Mouse (Mus musculus) limb, embryonic 12.5 days (tissue): ENCODE data around the gene Dpy30. TPM values are rescaled to one million over a fixed set of nuclear protein-coding genes. Genes with fewer than 3 reads are reported as not detected.
"Not testable (repeated sequence)": the region's sequence is repeated elsewhere in the genome, so short reads cannot be mapped to it uniquely, and the experiment has no call there.

Experiments
- ATAC-seq: fragments of 200-750 bp; cut with Nextera tagmentation; 2 replicates; pipeline ENCODE4 v1.8.0; 2017; ENCODE audit warnings: low read depth, moderate TSS enrichment; ENCODE audit not compliant: insufficient number of reproducible peaks, insufficient read depth, low FRiP score, low TSS enrichment
- H3K27ac ChIP-seq: fragments of 300-500 bp; sonication (generic); 2 replicates; pipeline ENCODE4 v1.5.1; 2016; ENCODE audit warnings: mild to moderate bottlenecking, moderate library complexity
- H3K27me3 ChIP-seq: fragments of 300-500 bp; sonication (generic); 2 replicates; pipeline ENCODE4 v1.6.1; 2016; ENCODE audit warnings: mild to moderate bottlenecking, moderate library complexity
- H3K36me3 ChIP-seq: fragments of 300-500 bp; sonication (generic); 2 replicates; pipeline ENCODE4 v1.6.1; 2016; ENCODE audit warnings: mild to moderate bottlenecking, moderate library complexity
- H3K4me1 ChIP-seq: fragments of 300-500 bp; sonication (generic); replicated peaks from 2 replicates; pipeline ENCODE4 v1.6.1; 2016
- H3K4me2 ChIP-seq: fragments of 300-500 bp; sonication (generic); 2 replicates; pipeline ENCODE4 v1.6.1; 2016; ENCODE audit warnings: mild to moderate bottlenecking, moderate library complexity
- H3K4me3 ChIP-seq: fragments of 300-500 bp; sonication (generic); replicated peaks from 2 replicates; pipeline ENCODE4 v1.5.1; 2016; ENCODE audit warnings: mild to moderate bottlenecking
- H3K9ac ChIP-seq: fragments of 300-500 bp; sonication (generic); replicated peaks from 2 replicates; pipeline ENCODE4 v1.6.1; 2016; ENCODE audit warnings: mild to moderate bottlenecking, moderate library complexity
- H3K9me3 ChIP-seq: fragments of 300-500 bp; sonication (generic); 2 replicates; pipeline ENCODE4 v1.6.1; 2016; ENCODE audit warnings: mild to moderate bottlenecking, moderate library complexity
- WGBS: fragments of 180-500 bp; shearing (Covaris S2); methylation state at CpG from one replicate; pipeline ENCODE4 v1.1.7; 2016; 5-methylcytosine and 5-hydroxymethylcytosine counted together
- polyA plus RNA-seq: library from polyadenylated mRNA; unstranded; fragments of >200 nt; fragmentation: Nextera tagmentation; extraction: Ambion mirVana; gene quantifications from 2 replicates; pipeline ENCODE4 v1.2.1, GENCODE M21; 2016

Gene Dpy30
- polyA plus RNA-seq = 274 and 295 TPM in 2 replicates

DNA sequence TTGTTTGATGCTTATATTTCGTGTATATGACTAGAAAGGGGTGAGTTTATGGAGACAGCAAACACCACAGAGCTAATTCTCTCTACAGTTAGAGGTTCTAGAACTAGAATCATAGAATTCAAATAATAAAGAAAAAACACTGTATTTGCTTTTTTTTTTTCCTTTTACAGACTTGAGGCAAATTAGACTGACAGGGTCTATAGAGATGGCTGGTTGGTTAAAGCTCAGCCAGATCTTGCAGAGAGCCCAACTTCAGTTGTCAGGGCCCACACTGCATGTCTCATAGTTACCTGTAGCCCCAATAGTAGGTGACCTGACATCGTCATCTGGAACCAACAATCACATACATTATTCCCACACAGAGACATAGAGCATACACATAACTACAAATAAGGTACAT is at the start of gene Dpy30:
Dpy30 (minus strand) TSS at position 101 of the 400 bp plus-strand sequence.
- H3K27me3 ChIP-seq = no peaks in the 10 kb centered on the region

DNA sequence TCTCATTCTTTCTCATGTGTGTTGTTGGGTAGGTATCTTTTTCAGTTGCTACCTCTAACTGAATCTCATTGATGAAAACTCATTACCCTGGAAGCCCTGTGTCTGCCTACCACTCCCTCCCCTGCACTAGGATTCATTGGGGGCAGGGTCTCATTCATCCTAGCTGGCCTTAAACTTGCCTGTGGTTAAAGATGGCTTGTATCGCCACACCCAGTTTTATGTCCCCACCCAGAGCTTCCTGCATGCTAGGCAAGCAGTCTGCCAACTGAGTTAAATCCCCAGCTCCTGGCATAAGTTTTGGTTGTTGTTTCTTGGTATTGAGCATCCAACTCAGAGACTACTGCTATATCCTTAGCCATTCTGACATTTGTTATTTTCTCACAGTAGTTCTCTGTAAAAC is 39.8 kb upstream of the Dpy30 start:
- Histone ChIP-seq H3K27ac (no peak overlapping the region), H3K4me2 (no peak overlapping the region), H3K9me3 (no peaks in the 10 kb centered on the region), H3K4me1 (no peaks in the 10 kb centered on the region), H3K36me3 (peaks cover 81% of the 10 kb centered on the region), H3K9ac (no peak overlapping the region), H3K27me3 (no peaks in the 10 kb centered on the region), H3K4me3 (no peak overlapping the region)
- 93% methylated on average over 1 of the region's 1 CpGs for WGBS
- ATAC-seq = no peak

More for the DNA sequence above, at the start of gene Dpy30:
- ATAC-seq = no peak
- Histone ChIP-seq H3K4me3 (no peak within 1 kb of the TSS), H3K9me3 (no peaks in the 10 kb centered on the region), H3K4me1 (no peaks in the 10 kb centered on the region), H3K9ac (no peak within 1 kb of the TSS), H3K4me2 (no peak within 1 kb of the TSS), H3K36me3 (no peaks in the 10 kb centered on the region), H3K27ac (no peak within 1 kb of the TSS)
- WGBS = 76% methylated on average over 2 of the region's 2 CpGs

DNA sequence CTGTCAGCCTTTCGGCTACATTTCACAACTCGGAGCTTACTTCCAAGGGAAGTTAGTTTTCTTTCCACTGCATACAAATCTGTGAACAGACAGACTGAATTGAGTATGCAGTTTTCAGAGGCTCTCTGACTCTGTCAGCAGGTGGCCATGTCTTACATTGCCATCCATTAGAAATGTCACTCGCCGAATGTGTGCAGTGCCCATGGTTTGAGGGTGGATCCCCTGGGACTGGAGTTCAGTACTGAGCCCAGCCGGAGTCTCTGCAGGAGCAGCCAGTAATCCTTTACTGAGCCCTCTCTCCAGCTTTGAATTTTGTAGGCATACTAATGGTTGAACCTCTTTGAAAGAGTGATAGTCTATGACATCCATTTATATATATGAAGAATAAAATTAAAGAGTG is 17.4 kb upstream of the Dpy30 start:
- Histone ChIP-seq H3K4me2 (peak overlapping the region; percentile 75), H3K27ac (no peak overlapping the region), H3K9ac (no peak overlapping the region), H3K36me3 (peaks cover 8% of the 10 kb centered on the region; the same call in 1 of the 2 replicates), H3K9me3 (0 out of 2 replicates have a peak, but pooled peaks cover 10% of the 10 kb centered on the region), H3K27me3 (no peaks in the 10 kb centered on the region), H3K4me3 (no peak overlapping the region), H3K4me1 (peaks cover 25% of the 10 kb centered on the region)
- WGBS = 73% methylated on average over 5 of the region's 5 CpGs
- ATAC-seq = no peak

DNA sequence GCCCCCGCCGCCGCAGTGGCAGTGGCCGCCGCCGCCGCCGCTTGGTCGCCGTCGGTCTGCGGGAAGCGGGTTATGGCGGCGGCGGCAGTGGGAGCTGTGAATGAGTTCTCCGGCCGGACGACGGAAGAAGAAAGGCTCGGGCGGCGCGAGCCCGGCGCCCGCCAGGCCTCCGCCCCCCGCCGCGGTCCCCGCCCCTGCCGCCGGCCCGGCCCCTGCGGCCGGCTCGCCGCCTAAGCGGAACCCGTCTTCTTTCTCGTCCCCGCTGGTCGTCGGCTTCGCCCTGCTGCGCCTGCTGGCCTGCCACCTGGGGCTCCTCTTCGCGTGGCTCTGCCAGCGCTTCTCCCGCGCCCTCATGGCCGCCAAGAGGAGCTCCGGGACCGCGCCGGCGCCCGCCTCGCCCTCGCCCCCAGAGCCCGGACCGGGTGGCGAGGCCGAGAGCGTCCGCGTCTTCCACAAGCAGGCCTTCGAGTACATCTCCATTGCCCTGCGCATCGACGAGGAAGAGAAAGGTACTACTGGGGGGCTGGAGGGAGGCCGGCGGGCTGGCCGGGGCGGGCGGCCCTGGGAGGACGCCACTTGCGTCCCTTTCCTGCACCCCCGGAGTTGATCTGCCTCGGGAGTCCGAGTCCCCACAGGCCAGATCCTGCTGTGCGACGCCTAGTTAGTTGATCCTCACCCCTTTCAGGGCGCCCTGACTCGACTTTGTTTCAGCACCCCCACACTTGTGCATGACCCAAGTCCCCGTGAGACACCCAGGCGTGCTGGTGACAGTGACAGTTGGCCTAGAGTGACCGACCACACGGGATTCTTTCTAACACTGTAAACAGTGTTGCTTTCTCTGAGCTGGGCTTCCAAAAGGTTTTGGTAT is 15.4 kb upstream of the Dpy30 start, which contains the start of gene Spast:
Spast (plus strand) TSS at position 51 of the 868 bp plus-strand sequence.
- Histone ChIP-seq H3K9ac (peak within 1 kb of the TSS; percentile 98), H3K4me1 (peaks cover 25% of the 10 kb centered on the region), H3K4me3 (peak within 1 kb of the TSS; percentile 96), H3K4me2 (peak within 1 kb of the TSS; percentile 75), H3K27ac (peak within 1 kb of the TSS; percentile 97), H3K27me3 (no peaks in the 10 kb centered on the region), H3K9me3 (0 out of 2 replicates have a peak, but pooled peaks cover 6% of the 10 kb centered on the region), H3K36me3 (peaks cover 8% of the 10 kb centered on the region; the same call in 1 of the 2 replicates)
- peak; percentile 67 for ATAC-seq
- under 1% methylated on average over 88 of the region's 90 CpGs for WGBS

DNA sequence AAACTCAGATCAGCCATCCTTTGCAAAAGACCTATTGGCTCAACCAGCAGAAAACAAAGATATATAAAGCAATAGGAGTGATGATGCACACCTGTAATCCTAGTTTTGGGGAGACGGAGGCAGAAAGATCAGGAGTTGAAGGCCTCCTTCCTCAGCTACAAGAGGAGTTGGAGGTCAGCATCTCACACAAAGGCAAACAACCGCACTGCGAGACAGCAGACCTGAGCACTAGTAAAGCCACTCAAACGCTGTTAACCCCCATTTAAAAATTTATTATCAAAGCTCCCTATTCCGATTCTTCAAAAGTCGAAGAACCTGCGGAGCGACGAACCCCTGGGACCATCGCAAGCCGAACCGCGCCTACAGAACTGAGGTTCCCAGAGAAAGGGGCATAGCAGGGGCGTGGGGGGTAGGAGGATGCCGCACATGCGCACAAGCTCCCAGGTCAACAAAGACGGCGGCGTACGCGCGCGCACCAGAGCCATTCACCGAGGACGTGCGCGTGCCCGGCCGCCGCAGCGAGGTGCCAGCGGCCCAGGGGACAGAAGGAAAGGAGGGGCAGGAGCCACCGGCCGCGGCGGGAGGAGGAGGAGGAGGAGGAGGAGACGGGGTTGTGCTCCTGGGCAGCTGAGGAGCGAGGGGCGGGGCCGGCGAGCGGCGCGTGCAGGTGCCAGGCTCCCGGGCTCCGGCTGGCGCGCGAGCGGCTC is 14.6 kb upstream of the Dpy30 start:
- peak overlapping the region; percentile 96 for H3K4me3 ChIP-seq
- no peaks in the 10 kb centered on the region for H3K27me3 ChIP-seq
- ATAC-seq = peak; percentile 89
- peak overlapping the region; percentile 75 for H3K4me2 ChIP-seq
- peak overlapping the region; percentile 97 for H3K27ac ChIP-seq
- H3K9me3 ChIP-seq = no peaks in the 10 kb centered on the region
- peak overlapping the region; percentile 98 for H3K9ac ChIP-seq
- H3K36me3 ChIP-seq = peaks cover 8% of the 10 kb centered on the region; the same call in 1 of the 2 replicates
- H3K4me1 ChIP-seq = peaks cover 25% of the 10 kb centered on the region
- WGBS = under 1% methylated on average over 38 of the region's 50 CpGs

- H3K4me1 ChIP-seq = no peaks in the 10 kb centered on the region
- H3K36me3 ChIP-seq = no peaks in the 10 kb centered on the region
- H3K27me3 ChIP-seq = no peaks in the 10 kb centered on the region
- WGBS = 81% methylated on average over 9 of the region's 9 CpGs
- no peak for ATAC-seq
- no peak overlapping the region for H3K27ac ChIP-seq
- H3K4me2 ChIP-seq = no peak overlapping the region
- no peaks in the 10 kb centered on the region for H3K9me3 ChIP-seq
- H3K9ac ChIP-seq = no peak overlapping the region
- H3K4me3 ChIP-seq = no peak overlapping the region
Observed at GRCm38 (mm10) chr17:74331049-74331676, 7.4 kb upstream of the Dpy30 start.

GRCm38 (mm10) chr17:74328146-74328545 is 4.4 kb upstream of the Dpy30 start:
- H3K4me2 ChIP-seq, H3K36me3 ChIP-seq, H3K27ac ChIP-seq, ATAC-seq, H3K4me3 ChIP-seq, H3K4me1 ChIP-seq, H3K9me3 ChIP-seq, H3K9ac ChIP-seq, H3K27me3 ChIP-seq: not testable (repeated sequence)
- WGBS = 48% methylated on average over 2 of the region's 2 CpGs

DNA sequence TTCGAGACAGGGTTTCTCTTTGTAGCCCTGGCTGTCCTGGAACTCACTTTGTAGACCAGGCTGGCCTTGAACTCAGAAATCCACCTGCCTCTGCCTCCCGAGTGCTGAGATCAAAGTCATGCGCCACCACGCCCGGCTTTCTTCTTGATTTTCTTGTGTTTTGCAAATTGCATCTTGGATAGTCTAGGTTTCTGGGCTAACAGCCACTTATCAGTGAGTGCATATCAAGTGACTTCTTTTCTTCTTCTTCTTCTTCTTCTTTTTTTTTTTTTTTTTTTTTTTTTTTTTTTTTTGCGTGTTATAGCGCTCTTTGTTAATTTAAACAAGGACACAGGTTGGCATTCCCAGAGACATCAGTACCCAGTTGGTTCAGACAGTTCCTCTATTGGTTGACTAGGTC is 3.5 kb upstream of the Dpy30 start:
- not testable (repeated sequence) for H3K4me1 ChIP-seq, ATAC-seq, H3K27ac ChIP-seq, H3K9me3 ChIP-seq, H3K9ac ChIP-seq, H3K27me3 ChIP-seq, H3K36me3 ChIP-seq, H3K4me3 ChIP-seq, H3K4me2 ChIP-seq
- 85% methylated on average over 7 of the region's 7 CpGs for WGBS

- Histone ChIP-seq H3K27ac (no peak overlapping the region), H3K36me3 (no peaks in the 10 kb centered on the region), H3K4me3 (no peak overlapping the region), H3K9ac (no peak overlapping the region), H3K4me2 (no peak overlapping the region), H3K4me1 (no peaks in the 10 kb centered on the region), H3K27me3 (no peaks in the 10 kb centered on the region), H3K9me3 (no peaks in the 10 kb centered on the region)
- WGBS = 63% methylated on average over 5 of the region's 5 CpGs
- no peak for ATAC-seq
Observed at GRCm38 (mm10) chr17:74322400-74323054, 1.2 kb downstream of the Dpy30 start.

DNA sequence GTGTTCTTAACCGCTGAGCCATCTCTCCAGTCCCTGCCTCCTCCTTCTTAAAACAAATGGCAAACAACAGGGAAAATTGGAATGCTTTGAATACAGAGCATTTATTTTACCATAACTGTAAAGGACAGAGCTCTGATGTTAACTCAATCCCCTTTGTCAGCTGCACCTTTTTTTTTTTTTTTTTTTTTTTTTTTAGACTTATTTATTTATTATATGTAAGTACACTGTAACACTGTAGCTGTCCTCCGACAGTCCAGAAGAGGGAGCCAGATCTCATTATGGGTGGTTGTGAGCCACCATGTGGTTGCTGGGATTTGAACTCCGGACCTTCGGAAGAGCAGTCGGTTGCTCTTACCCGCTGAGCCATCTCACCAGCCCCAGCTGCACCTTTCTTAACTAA is 5.0 kb downstream of the Dpy30 start:
- Histone ChIP-seq H3K27ac (no peak overlapping the region), H3K4me3 (no peak overlapping the region), H3K4me1 (peaks cover 16% of the 10 kb centered on the region), H3K9ac (no peak overlapping the region), H3K36me3 (peaks cover 6% of the 10 kb centered on the region; the same call in 1 of the 2 replicates), H3K4me2 (no peak overlapping the region), H3K9me3 (no peaks in the 10 kb centered on the region), H3K27me3 (no peaks in the 10 kb centered on the region)
- ATAC-seq = no peak
- WGBS = 96% methylated on average over 6 of the region's 6 CpGs
